Mouse (Mus musculus): ENCODE data around the gene Amdhd2. TPM values are rescaled to one million over a fixed set of nuclear protein-coding genes. Genes with fewer than 3 reads are reported as not detected.

The Amdhd2 gene
- polyA plus RNA-seq, 1 experiment from 2014 or later = 31.2 TPM

GRCm38 (mm10) chr17:24195349-24195748 is 31.8 kb upstream of the Amdhd2 start:
- Histone ChIP-seq H3K4me1 (peaks cover 74% of the 10 kb centered on the region), H3K9me3 (no peaks in the 10 kb centered on the region), H3K4me2 (no peak overlapping the region), H3K27ac (replicated peaks) (no peak overlapping the region), H3K4me3 (no peak overlapping the region), H3K36me3 (no peaks in the 10 kb centered on the region), H3K9ac (no peak overlapping the region), H3K27me3 (replicated peaks) (no peaks in the 10 kb centered on the region)
- 62% methylated on average over 2 of the region's 2 CpGs for WGBS
- ATAC-seq (ENCODE audit: extremely low read depth, insufficient number of reproducible peaks, low FRiP score, low TSS enrichment) = no peak

DNA sequence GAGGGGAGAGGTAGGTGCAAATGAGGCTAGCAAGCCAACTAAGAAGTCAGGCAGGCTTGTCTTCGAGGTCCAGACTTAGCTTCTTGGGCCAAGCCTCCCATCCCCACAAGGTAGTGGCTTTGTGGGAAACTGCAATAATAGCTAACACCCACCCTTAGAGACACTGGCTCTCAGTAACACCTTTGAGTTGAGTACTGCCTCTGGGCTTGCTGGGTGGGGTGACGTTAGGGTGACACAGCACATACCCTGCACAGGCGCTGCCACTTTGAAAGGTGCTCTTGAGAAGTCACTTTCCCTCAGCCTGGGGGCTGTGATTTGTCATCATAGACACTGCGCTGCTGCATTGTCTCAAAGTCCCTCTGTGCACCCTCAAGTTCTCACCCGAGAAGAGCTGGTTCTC is 30.2 kb upstream of the Amdhd2 start:
- Histone ChIP-seq H3K9ac (peak overlapping the region; percentile 44), H3K4me1 (peaks cover 59% of the 10 kb centered on the region), H3K4me3 (no peak overlapping the region), H3K27me3 (replicated peaks) (no peaks in the 10 kb centered on the region), H3K4me2 (no peak overlapping the region), H3K36me3 (peaks cover 3% of the 10 kb centered on the region; the same call in 1 of the 2 replicates), H3K9me3 (no peaks in the 10 kb centered on the region), H3K27ac (replicated peaks) (no peak overlapping the region)
- 50% methylated on average over 5 of the region's 5 CpGs for WGBS
- no peak; the same call in 1 of the 2 replicates for ATAC-seq (ENCODE audit: extremely low read depth, insufficient number of reproducible peaks, low FRiP score, low TSS enrichment)

- ATAC-seq (ENCODE audit: extremely low read depth, insufficient number of reproducible peaks, low FRiP score, low TSS enrichment) = no peak
- Histone ChIP-seq H3K4me2 (no peak overlapping the region), H3K4me1 (peaks cover 59% of the 10 kb centered on the region), H3K36me3 (peaks cover 7% of the 10 kb centered on the region; the same call in 1 of the 2 replicates), H3K27ac (replicated peaks) (no peak overlapping the region), H3K9ac (peak overlapping the region; percentile 44; the same call in 1 of the 2 replicates), H3K27me3 (replicated peaks) (no peaks in the 10 kb centered on the region), H3K9me3 (no peaks in the 10 kb centered on the region), H3K4me3 (no peak overlapping the region)
- WGBS = 79% methylated on average over 8 of the region's 8 CpGs
These were observed 29.7 kb upstream of the Amdhd2 start for GRCm38 (mm10) chr17:24193268-24193667.

DNA sequence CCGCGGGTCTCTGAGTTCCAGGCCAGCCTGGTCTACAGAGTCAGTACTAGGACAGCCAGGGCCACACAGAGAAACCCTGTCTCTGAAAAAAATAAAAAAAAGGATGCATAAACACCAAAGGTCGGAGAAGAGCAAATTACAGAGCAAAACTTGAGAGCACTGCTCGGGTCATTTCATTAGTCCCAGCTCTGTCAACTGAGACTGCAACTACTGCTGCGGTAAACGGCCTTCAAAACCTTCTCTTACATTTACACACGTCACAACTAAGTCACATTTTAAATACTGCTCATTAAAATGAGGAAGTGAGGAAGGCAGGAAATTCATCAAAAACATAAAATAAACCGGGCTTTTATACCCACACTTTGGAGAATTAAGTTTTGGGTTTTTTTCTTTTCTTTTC is 29.3 kb upstream of the Amdhd2 start:
- Histone ChIP-seq H3K4me1 (peaks cover 58% of the 10 kb centered on the region), H3K4me2 (no peak overlapping the region), H3K4me3 (no peak overlapping the region), H3K9me3 (no peaks in the 10 kb centered on the region), H3K27me3 (replicated peaks) (no peaks in the 10 kb centered on the region), H3K9ac (no peak overlapping the region), H3K36me3 (peaks cover 10% of the 10 kb centered on the region), H3K27ac (replicated peaks) (no peak overlapping the region)
- WGBS = 79% methylated on average over 8 of the region's 8 CpGs
- ATAC-seq (ENCODE audit: extremely low read depth, insufficient number of reproducible peaks, low FRiP score, low TSS enrichment) = no peak

DNA sequence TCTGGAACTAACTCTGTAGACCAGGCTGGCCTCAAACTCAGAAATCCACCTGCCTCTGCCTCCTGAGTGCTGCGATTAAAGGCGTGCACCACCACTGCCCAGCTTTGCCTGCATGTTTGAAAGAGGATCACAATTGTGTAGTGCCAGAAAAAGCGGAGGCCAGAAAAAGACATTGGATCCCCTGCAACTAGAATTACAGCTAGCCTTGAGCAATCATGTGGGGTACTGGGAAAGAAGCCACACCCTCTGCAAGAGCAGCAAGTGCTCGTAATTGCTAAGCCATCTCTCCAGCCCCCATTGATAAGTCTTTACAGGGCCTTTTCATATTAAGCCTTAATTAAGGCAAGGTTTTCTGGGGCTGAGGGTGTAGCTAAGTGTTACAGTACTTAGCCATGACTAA is 27.9 kb upstream of the Amdhd2 start:
- peak overlapping the region; percentile 8; the same call in 1 of the 2 replicates for H3K9ac ChIP-seq
- H3K9me3 ChIP-seq = no peaks in the 10 kb centered on the region
- peaks cover 13% of the 10 kb centered on the region for H3K36me3 ChIP-seq
- 71% methylated on average over 4 of the region's 4 CpGs for WGBS
- H3K4me2 ChIP-seq = no peak overlapping the region
- no peaks in the 10 kb centered on the region for H3K27me3 ChIP-seq (replicated peaks)
- H3K27ac ChIP-seq (replicated peaks) = peak overlapping the region; percentile 21; the same call in 1 of the 2 replicates
- no peak overlapping the region for H3K4me3 ChIP-seq
- ATAC-seq (ENCODE audit: extremely low read depth, insufficient number of reproducible peaks, low FRiP score, low TSS enrichment) = no peak
- H3K4me1 ChIP-seq = peaks cover 45% of the 10 kb centered on the region

GRCm38 (mm10) chr17:24190934-24191333 is 27.4 kb upstream of the Amdhd2 start:
- WGBS = 81% methylated on average over 2 of the region's 2 CpGs
- ATAC-seq (ENCODE audit: extremely low read depth, insufficient number of reproducible peaks, low FRiP score, low TSS enrichment) = no peak

DNA sequence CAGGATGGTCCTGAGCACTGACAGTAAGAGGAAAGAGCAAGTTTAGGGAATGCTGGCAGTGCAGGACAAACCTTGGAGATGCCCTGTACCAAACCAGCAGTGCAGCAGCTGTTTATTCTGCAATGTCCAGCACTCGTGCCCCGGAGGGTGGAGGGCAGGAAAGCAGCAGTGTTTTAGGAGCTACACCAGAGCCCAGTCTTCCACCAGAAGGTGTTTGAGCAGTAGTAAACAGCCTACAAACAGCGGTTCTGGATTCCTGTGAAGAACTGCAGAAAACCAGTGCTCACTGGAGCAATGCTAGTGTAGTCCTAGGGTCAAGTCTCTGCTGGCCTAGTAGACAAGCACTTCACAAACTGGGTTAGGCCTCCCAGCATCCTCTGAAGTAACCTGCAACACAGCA is 10.7 kb upstream of the Amdhd2 start:
- H3K4me3 ChIP-seq = no peak overlapping the region
- H3K4me2 ChIP-seq = no peak overlapping the region
- no peaks in the 10 kb centered on the region for H3K27me3 ChIP-seq (replicated peaks)
- no peaks in the 10 kb centered on the region for H3K36me3 ChIP-seq
- H3K27ac ChIP-seq (replicated peaks) = no peak overlapping the region
- ATAC-seq (ENCODE audit: extremely low read depth, insufficient number of reproducible peaks, low FRiP score, low TSS enrichment) = no peak
- no peaks in the 10 kb centered on the region for H3K9me3 ChIP-seq
- H3K4me1 ChIP-seq = peaks cover 11% of the 10 kb centered on the region
- WGBS = 84% methylated on average over 3 of the region's 3 CpGs
- 0 out of 2 replicates have a peak overlapping the region, but pooled peaks have one; percentile 10 for H3K9ac ChIP-seq

More at GRCm38 (mm10) chr17:24190934-24191333, 27.4 kb upstream of the Amdhd2 start:
- no peak overlapping the region for H3K4me3 ChIP-seq
- H3K9me3 ChIP-seq = no peaks in the 10 kb centered on the region
- H3K27me3 ChIP-seq (replicated peaks) = no peaks in the 10 kb centered on the region
- no peak overlapping the region for H3K9ac ChIP-seq
- H3K36me3 ChIP-seq = peaks cover 14% of the 10 kb centered on the region
- H3K27ac ChIP-seq (replicated peaks) = no peak overlapping the region
- peaks cover 39% of the 10 kb centered on the region for H3K4me1 ChIP-seq
- no peak overlapping the region for H3K4me2 ChIP-seq

- Histone ChIP-seq H3K4me3 (no peak overlapping the region), H3K4me2 (no peak overlapping the region), H3K9me3 (no peaks in the 10 kb centered on the region), H3K9ac (no peak overlapping the region), H3K36me3 (no peaks in the 10 kb centered on the region), H3K4me1 (peaks cover 12% of the 10 kb centered on the region), H3K27me3 (replicated peaks) (no peaks in the 10 kb centered on the region), H3K27ac (replicated peaks) (no peak overlapping the region)
- no peak for ATAC-seq (ENCODE audit: extremely low read depth, insufficient number of reproducible peaks, low FRiP score, low TSS enrichment)
- 3% methylated on average over 3 of the region's 3 CpGs for WGBS
These were observed 9.9 kb upstream of the Amdhd2 start for GRCm38 (mm10) chr17:24173423-24173822.

DNA sequence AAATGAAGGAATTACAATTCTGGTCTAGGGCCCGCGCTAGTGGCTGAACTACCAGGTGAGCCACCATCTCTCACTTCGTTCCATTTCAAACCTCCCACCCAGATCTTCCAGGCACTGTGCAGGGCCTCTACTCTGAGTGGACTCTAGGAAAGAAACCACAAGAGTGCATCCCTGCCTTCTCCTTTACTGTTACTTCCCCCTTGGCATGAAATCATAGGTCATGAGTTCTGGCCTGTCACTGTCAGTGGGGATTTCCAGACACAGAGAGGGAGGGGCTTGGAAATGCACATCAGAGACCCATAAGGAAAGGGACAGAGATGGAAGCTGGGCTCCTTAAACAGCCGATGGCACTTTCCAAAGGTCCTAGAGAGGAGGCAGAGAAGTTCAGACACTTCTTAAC is 8.2 kb upstream of the Amdhd2 start:
- H3K36me3 ChIP-seq = peaks cover 13% of the 10 kb centered on the region
- H3K4me1 ChIP-seq = peaks cover 25% of the 10 kb centered on the region
- H3K27me3 ChIP-seq (replicated peaks) = no peaks in the 10 kb centered on the region
- no peak overlapping the region for H3K4me3 ChIP-seq
- ATAC-seq (ENCODE audit: extremely low read depth, insufficient number of reproducible peaks, low FRiP score, low TSS enrichment) = no peak
- H3K9me3 ChIP-seq = no peaks in the 10 kb centered on the region
- no peak overlapping the region for H3K9ac ChIP-seq
- no peak overlapping the region for H3K27ac ChIP-seq (replicated peaks)
- H3K4me2 ChIP-seq = no peak overlapping the region
- WGBS = 81% methylated on average over 4 of the region's 4 CpGs

DNA sequence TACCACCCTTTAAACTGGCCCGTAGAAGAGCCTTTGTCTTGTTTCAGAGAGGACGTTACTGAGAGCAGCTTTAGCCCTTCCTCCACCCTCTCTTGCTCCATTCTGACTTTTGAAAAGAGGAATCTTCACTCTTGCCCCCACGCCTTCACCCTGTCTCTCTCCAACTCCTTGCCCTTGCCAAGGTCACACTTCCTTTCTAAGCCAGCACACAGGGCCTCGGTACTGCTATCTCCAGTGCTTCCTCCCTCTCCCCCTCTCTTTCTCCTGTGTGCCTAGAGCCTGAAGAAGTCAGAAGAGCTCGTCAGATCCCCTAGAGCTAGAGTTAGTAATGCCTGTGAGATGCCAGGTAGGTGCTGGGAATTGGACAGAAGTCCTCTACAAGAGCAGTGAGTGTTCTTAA is 7.2 kb upstream of the Amdhd2 start:
- 64% methylated on average over 5 of the region's 5 CpGs for WGBS
- H3K27me3 ChIP-seq (replicated peaks) = no peaks in the 10 kb centered on the region
- peaks cover 18% of the 10 kb centered on the region for H3K36me3 ChIP-seq
- H3K4me1 ChIP-seq = peaks cover 26% of the 10 kb centered on the region
- H3K4me2 ChIP-seq = peak overlapping the region; percentile 74
- no peak for ATAC-seq (ENCODE audit: extremely low read depth, insufficient number of reproducible peaks, low FRiP score, low TSS enrichment)
- no peaks in the 10 kb centered on the region for H3K9me3 ChIP-seq
- 0 out of 2 replicates have a peak overlapping the region, but pooled peaks have one; percentile 96 for H3K27ac ChIP-seq (replicated peaks)
- 0 out of 2 replicates have a peak overlapping the region, but pooled peaks have one; percentile 81 for H3K4me3 ChIP-seq
- peak overlapping the region; percentile 92 for H3K9ac ChIP-seq

DNA sequence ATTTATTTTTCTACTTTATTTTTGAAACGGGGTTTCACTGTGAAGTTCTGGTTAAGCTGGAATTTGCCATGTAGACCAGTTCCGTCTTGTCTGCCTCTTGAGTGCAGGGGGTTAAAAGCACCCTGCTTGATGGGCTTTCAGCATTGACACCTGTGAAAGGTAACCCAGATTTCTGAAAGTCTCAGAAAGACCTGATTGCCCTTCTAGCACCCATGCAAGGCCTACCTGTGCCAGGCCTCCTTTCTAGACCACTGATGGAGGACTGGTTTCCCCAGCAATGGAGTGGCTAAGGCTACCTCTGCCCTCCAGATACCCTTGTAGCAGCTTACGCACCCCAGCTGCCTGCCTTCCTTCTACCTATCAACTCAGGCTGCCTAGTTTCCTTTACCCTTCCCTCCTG is 6.6 kb upstream of the Amdhd2 start:
- no peak for ATAC-seq (ENCODE audit: extremely low read depth, insufficient number of reproducible peaks, low FRiP score, low TSS enrichment)
- Histone ChIP-seq H3K9ac (peak overlapping the region; percentile 92), H3K4me1 (peaks cover 32% of the 10 kb centered on the region), H3K9me3 (no peaks in the 10 kb centered on the region), H3K27me3 (replicated peaks) (no peaks in the 10 kb centered on the region), H3K36me3 (peaks cover 24% of the 10 kb centered on the region), H3K4me2 (peak overlapping the region; percentile 74), H3K4me3 (peak overlapping the region; percentile 81), H3K27ac (replicated peaks) (peak overlapping the region; percentile 96)
- WGBS = 63% methylated on average over 3 of the region's 3 CpGs

DNA sequence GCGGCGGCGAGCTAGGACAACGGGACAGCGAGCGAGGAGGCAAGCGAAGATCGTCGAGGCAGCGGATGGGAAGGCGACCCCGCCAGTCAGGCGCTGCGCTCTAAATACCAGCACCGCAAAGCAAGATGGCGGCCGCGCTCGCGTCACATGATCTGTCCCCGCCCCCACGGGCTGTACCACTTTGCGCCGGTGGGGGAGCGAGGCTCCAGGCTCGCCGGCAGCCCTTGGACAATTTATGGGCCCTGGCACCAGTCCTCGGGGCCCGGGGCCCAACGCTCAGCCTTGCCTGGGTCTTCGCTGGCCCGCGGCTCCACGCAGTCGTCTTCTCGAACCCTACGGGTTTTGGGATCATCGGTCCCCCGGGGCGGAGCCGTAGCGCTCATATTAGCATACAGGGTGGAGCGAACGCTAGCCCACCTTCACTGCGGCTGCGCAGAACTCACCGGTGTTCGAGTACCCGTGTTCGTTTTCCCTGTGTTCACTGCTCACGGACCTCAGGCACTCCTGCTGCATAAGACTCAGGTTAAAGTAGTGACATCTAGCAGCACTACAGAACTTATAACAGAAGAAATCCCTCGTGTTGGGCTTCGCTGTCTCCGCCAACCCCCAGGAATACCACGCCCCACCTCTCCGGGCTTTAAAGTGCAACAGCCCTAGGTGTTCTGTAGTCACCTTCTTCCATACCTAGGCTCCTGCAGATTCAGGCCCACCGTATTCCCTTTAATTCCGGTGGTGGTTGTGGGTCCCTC is 5.9 kb upstream of the Amdhd2 start, which contains the start of gene Atp6v0c:
Atp6v0c (minus strand) TSS at position 386 of the 749 bp plus-strand sequence.
- Histone ChIP-seq H3K9me3 (no peaks in the 10 kb centered on the region), H3K4me3 (peak within 1 kb of the TSS; percentile 81), H3K9ac (peak within 1 kb of the TSS; percentile 92), H3K36me3 (peaks cover 29% of the 10 kb centered on the region), H3K27me3 (replicated peaks) (no peaks in the 10 kb centered on the region), H3K4me2 (peak within 1 kb of the TSS; percentile 74), H3K27ac (replicated peaks) (peak within 1 kb of the TSS; percentile 96), H3K4me1 (peaks cover 37% of the 10 kb centered on the region)
- WGBS = 1% methylated on average over 57 of the region's 58 CpGs
- peak; percentile 77 for ATAC-seq (ENCODE audit: extremely low read depth, insufficient number of reproducible peaks, low FRiP score, low TSS enrichment)
